Mouse (Mus musculus) gonadal fat pad, adult 2 months (tissue): Measurements from ENCODE around the gene Pou2f3. TPM values are rescaled to one million over a fixed set of nuclear protein-coding genes. Genes with fewer than 3 reads are reported as not detected.
"Not testable (repeated sequence)": the region's sequence is repeated elsewhere in the genome, so short reads cannot be mapped to it uniquely, and the experiment has no call there.

Source experiments
- DNase-seq: peaks from one replicate; pipeline ENCODE4 v3.0.0-alpha.2; 2012; ENCODE audit warnings: low read depth
- polyA plus RNA-seq: library from polyadenylated mRNA; depleted of rRNA; stranded (reverse); fragments of >200 nt; gene quantifications from 2 replicates; pipeline ENCODE4 v1.2.3, GENCODE M21; 2012

The Pou2f3 gene
- polyA plus RNA-seq, 1 experiment, result 0.15 TPM

DNA sequence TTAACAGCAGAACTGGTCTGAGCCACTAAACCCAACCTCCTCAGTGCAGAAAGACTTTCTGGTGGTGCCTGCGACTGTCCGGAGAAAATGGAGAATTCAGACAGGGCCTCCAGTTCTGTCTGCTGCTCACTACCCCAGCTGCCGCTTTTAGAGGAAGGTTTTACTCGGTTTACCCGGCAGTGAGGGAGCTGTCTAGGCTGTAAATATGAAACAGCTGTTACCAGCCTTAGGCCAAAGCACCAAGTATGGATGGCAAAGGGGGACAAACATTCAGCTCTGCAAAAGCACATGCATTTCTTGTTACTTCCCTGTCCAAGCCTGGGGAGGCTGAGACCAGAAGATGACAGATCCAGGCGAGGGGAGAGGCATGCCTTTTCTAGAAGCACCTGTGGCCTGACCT is 43.8 kb downstream of the Pou2f3 start:
- no peak for DNase-seq

DNA sequence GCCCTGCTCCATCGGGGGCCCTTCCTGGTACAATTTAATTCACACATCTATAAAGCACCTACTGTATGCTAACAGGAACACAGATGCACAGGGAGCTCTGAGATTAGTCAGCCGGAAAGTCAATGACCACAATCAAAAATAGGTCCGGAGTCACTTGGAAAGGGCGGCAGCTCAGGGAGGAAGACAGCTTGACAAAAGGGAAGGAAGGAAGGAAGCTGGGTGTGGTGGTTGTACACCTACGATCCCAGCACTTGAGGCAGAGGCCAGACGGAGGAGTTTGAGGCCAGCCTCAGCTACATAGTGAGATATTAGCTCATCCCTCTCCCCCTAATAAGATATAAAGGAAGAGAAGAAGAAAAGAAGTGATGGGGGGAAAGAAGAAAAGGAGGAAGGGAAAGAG is 54.2 kb downstream of the Pou2f3 start:
- no peak for DNase-seq

DNA sequence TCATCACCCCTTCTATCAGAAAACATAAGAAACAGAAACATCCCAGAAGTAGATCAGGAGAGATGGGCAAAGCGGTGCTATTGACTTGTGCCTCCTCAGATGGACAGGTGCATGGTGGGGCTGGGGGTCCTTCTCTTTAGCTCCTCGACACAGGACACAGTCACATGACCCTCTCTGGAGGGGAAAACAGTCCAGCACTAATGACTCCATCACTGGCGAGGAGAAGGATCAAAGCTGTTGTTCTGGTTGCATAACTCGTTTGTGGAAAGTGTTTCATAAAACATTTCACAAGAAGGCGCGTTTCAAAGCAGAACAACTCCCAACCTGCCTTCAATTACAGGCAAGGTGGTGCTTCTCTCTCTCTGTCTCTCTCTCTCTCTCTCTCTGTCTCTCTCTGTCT is 58.4 kb downstream of the Pou2f3 start:
- DNase-seq, result no peak

DNA sequence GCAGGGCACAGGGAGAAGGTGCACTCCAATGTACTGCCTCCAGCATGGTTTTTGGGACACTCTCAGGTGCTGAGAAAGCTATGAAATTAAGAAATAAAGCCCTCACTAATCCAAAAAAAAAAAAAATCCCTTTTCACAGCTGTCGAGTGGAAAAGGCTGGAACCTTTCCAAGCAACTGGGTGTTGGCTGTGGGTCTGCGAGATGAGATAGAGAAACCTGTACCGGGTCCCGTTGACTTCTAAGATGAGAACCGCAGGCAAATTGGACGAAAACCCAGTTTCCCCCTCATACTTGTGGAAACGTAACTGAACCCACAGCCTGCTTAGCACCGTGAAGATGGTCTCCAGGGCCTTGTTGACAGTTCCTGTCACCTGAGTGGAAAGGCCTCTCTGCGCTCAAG is 59.2 kb downstream of the Pou2f3 start:
- DNase-seq, result no peak

DNA sequence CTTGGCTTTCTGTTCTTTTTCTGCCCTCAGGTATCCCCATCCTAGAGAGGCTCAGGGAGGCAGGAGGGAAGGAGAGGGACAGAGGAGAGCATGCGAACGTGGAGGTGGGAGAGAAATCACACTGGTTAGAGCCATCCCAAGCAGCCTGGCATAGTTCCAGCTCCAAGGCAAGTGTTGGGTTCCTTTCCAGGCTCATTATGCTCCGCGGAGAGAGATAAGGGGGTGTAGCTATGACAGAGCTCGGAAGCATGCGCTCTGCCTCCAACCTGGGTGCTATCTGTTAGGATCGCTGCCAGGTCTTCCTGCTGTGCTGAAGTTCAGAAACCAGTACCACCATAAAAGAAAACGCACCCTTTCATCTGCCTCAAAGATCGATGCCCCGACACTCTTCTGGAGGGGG is 60.1 kb downstream of the Pou2f3 start:
- no peak for DNase-seq

DNA sequence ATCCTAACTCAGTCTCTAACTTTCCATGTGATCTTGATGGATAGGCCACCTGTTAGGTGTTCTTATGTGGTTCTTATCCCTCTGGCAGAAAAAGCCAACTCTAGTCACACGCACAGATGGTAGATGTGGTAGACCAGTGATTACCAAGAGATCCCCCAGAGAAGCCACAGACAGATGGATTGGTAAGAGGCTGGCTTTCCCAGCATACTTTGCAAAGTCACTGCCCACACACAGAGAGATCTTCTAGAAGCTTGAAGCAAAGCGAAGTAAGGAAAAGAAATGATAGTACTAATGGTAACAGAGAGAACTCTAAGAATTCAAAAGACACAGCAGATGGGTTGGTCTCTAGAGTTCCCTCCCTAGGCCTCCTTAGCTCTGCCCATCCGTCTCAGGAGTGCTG is 60.7 kb downstream of the Pou2f3 start:
- DNase-seq, result no peak

DNA sequence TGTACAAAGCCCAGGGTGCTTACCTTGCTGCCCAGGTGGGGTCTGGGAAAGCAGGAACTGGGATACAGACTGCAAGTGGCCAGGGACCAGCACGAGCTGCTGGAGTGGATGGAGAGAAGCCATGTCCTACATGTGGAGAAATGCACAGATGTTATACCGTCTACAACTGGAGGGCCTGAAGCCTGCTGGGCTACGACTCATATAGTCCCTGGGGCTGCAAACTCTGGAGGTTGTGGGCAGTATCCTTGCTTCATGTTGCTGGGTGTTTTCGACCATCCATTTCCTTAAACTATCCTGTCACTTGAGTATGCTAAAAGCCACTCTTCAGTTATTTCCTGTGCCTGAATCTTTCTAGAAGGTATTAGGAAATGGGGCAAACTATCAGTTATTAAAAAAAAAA is 65.0 kb downstream of the Pou2f3 start:
- no peak for DNase-seq

DNA sequence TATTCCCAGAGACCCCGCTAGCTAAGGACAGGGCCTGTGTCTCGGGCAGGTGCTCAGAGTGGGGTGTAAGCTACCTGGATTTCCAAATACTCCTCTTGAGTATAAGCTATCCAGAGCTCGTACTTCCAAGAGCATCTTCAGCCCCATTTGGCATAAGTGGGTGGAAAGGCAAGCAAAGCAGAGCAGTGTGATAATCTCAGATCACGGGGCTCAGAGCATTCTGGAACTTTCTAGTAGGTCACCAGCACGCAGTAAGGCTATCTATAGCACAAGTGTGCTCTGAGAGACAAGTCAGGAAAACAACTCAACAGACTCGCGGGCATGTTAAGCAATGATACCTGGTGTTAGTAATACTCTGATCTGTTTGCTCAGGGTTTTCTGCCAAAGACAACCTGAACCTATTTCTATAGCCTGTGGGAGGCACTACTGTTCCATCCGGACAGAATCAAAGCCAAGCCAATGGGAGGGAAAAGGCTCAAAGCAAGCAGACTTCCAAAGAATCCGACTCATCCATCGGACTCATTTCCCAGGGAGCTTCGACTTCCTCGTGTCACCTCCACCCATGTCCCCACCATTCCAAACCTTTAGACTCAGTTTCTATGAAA is 65.9 kb downstream of the Pou2f3 start:
- peak; percentile 85 for DNase-seq

DNA sequence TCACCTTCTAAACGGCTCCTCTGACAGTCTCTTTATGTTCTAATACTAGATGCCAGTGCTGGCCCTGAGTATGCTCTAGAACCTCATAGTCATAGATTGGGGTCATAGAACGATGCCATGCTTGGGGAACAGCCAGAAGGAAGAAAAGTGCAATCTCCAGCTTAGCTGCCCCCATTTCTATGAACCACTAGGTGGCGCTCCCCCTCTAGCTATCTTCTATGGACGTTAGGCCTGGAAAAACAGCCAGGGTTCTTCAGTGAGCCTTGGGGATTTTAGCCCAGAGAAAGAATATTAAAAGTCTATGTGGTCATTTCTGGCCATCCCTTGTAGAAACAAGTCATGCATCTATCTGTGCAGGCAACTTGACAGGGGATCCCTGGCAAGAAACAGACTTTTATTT is 68.3 kb downstream of the Pou2f3 start:
- DNase-seq, result no peak

DNA sequence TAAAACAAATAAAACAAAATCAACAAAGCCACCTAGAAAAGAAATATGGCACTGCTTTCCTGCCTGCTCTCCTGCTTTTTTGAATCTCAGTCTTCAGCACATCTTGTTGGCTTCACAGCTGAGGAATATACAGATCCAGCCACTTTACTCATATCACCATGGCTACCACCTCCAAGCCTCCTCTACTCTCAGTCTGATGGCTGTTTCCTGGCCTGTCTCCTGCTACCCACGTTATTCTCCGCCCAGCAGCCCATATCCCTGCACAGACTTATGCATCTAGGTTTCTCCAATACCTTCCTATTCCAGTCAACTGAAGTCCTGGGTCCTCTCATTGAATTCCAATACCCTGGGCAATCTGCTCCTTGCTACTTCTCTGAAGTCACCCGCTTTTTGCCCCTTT is 76.6 kb downstream of the Pou2f3 start:
- DNase-seq, result no peak

DNA sequence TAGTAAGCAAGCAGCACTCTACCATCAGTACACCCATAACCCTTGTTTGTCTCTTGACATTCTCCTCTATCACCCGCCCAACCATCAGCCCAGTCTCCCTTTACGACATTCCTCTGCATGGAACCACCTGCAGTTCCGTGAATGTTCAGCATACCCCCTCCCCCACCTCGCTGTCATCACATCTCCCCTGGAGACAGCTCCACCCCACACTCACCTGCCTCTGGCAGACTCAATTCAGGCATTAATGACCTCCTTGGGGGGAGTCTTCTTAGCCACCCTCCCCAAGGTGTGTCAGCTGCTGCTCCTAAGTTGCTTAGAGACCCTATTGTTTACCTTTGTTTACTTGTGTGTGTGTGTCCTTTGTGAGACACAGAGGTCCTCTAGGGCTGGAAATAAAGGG is 77.8 kb downstream of the Pou2f3 start:
- no peak for DNase-seq

DNA sequence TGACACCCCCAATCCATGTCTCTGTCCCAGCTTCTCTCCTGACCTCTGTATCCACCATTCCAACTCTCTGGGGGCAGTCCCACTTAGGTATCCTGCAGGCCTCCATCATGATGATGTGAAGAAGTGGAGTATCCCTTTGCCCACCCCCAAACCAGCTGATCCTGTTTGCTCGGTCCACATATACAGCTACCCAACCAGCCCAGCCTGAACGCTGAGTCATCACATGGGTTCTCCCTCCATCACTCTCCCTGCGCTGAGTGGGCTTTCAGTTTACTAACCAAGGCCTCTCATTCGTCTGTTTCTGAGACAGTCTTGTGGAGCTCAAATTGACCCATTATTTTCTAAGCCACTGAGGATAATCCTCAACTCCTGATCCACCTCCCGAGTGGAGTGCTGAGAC is 78.2 kb downstream of the Pou2f3 start:
- no peak for DNase-seq

DNA sequence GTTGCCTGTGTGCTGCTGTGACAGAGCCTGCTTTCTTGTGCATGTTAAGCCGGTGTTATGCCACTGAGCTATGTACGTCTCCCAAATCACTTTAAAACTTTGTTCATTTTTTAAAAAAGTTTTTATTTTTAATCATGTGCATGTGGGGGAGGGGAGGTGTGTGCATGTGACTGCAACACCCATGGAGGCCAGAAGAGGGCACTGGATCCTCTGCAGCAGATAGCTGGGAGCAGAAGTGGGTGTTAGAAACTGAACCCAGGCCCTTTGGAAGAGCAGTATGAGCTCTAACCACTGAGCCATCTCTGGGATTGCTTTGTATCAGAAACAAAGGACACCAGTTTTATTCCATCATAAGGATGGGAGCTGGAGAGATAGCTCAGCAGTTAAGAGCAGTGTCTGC is 79.5 kb downstream of the Pou2f3 start:
- DNase-seq, result no peak

DNA sequence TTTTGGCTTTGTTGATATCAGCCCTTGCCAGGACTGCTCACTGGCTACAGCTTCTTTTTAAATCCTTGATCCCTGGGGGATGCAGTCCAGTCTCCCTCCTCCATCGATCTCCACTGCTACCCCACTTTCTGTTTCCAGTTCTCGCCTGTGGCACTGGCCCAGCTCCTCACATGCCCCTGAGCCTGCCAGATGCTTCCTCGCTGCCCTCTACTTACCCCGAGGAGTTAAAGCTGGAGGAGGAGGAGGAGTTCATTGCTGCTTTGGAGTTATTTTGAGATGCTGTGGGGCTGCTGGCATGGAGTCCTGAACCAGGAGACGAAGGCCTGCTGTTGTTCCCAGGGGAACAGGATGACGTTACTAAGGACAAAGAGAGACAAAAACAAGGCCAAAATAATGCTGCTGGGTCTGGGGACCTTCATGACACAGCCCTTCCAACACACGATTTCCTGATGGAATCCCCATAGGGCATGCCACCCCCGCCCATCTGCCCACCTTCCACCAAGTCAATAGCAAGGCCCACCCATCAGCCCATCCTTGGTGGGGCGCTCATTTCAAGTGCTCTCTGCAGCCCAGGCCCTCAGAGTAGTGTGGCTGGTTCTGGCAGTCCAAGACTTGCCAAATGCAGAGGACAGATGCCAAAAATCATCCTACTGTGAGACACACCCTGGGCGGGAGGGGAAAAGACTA is 82.9 kb downstream of the Pou2f3 start:
- no peak for DNase-seq

DNA sequence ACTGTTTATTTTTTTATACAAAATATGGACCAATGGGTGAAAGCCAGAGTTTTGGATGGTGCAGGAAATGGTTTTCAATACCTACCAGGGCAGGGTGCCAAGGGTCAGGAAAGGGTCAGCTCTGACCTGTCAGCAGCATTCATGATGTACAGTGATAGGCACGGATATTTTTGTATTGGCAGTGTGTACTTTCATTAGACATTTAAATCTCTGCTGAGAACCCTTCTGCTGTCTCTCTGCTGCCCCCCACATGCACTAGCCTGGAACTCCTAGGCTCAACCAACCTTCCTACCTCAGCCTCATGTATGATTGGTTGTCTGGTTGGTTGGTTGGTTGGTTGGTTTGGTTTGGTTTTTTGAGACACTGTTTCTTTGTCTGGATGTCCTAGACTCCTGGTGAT is 87.8 kb downstream of the Pou2f3 start:
- DNase-seq, result no peak

DNA sequence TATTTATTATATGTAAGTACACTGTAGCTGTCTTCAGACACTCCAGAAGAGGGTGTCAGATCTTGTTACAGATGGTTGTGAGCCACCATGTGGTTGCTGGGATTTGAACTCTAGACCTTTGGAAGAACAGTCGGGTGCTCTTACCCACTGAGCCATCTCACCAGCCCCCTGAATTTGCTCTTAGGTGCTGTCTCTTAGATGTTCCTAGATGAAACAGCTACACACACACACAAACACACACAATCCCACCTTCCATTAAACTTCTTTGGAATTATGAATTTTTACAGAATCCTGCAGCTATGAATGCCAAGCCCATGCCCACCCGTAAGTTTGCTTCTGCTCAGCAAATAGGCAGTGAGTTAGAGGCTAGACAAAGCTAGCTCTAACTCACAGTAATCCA is 88.2 kb downstream of the Pou2f3 start:
- not testable (repeated sequence) for DNase-seq

DNA sequence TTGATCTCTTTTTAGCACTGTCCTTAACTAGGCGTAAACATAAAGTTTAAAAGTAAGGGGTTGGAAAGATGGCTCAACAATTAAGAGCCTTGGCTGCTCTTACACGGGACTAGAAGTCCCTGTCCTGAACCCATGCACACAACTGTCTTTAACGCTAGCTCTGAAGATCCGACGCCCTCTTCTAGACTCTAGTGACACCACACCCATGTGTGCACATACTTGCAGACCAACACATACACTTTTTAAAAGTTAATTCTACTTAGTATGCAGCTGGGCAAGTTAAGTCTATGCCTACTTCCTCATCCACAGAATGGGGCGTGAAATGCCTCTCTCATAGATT is 93.2 kb downstream of the Pou2f3 start:
- DNase-seq, result no peak

DNA sequence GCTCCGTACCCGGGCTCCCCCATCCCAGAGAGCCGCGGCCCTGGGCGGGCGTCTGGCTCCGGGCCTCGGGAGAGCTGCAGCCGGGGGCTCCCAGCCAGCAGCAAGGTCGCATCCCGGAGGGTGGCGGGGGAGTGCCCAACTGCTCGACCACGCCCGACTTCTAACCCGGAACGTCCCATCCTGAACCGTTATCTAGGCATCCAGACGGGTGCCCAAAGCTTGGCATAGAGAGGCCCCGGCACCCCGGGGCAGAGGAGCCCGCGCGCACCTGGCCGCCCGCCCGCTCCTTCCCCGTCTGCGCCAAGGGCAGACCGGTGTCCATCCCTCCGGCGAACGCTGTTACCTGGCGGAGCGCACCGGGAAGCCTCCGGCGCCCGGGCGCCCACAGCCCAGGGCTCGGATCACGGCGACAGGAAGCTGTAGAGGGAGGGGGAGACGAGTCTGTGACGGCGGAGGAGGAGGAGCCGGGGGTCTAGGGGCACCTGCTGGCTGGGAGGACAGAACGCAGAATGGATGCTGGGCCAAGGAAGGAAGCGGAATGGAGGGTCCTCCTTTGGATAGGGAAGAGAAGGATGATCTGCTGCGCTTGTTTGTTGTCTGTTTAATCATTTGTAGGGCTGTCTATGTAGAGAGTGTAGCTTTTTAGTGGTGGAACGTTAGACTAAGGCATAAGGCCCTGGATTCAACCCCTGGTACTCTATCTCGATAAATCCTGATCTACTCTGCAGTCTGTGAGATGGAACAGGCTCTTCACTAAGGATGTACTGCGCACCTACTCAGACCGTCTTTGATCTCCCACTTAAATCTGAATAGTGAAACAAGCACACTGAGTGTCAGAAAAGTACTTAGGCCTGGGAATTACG is 93.8 kb downstream of the Pou2f3 start, which contains the start of gene Tmem136:
TSS of gene Tmem136 (minus strand) at position 437 of the 863 bp plus-strand sequence.
- DNase-seq, result no peak

DNA sequence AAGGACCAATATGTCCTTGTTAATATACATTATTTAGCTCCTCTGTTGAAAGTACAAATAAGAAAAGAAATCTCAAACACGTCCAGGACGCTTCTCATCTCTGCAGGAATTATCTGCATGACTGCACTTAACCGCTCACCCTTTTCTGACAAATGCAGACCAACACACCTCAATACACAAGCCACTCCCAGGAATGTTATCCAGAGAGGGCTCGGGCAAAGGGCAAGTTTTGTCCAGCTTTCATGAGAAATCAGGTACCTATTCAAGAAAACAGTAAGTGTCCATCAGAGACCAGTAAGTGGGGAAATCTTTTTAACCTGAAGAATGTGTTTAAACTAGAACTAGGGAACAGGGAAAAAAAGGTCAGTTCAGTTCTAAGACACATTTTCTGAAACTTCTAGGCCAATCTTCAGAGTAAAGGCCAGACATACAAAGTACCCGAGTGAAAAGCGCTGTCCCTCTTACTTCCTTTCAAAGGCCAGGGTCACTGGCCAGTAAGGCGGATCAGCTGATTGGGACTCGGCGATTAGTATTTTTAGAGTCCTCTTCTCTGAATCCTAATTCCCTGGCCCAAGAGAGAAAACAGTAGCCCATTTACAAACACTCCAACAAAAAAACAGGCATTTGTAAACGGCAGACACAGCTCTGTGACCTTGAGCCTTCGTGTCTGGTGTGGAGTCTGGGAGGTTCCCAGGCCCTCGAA is 94.6 kb downstream of the Pou2f3 start:
- no peak for DNase-seq

DNA sequence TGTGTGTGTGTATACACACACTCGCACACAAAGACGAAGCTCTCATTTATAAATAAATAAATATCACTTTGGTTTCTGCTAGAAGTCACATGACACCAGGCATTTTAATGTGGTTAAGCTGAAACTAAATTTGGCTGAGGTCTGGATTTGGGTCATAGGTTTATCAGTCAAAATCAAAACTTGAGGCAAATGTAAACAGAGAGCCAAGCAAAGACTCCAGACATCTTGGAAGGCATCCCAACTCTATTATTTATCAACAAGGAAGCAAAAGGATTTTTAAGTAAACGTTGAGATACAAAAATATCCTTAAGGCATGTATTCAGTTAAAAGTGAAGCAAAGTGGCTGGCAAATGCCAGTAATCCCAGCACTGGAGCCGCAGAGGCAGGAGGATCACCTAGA is 95.3 kb downstream of the Pou2f3 start:
- no peak for DNase-seq

DNA sequence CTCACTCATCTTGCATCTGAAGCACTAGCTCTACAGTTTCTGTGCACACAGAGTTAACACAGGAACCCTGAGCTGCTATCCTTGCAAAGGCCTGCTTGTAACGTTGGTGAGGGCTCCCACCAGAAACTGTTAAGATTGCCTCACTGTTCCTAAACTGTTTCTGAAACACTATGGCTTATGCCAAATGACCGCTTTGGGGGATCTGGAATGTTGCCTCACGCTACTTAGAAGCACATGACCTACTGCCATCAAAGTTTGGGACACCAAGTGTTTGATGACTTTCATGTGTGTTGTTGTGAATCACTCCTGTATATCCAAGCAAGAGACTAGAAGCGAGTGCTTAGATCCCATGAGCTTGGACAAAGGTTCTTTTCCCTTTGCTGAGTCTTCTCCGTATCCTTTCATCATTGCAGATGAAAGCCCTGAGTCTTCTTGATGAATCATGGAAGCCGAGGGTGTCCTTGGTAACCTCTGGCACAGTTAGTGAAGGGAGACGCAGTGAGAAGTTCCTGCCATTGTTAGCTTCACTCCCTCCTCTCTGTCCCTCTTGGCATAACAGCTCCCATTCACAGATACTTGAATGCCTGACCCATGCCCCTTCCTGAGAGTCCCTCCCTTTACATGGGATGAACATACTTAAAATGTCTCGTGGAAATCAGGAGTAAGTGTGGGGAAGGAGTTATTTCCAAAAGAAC is 99.7 kb downstream of the Pou2f3 start:
- no peak for DNase-seq

DNA sequence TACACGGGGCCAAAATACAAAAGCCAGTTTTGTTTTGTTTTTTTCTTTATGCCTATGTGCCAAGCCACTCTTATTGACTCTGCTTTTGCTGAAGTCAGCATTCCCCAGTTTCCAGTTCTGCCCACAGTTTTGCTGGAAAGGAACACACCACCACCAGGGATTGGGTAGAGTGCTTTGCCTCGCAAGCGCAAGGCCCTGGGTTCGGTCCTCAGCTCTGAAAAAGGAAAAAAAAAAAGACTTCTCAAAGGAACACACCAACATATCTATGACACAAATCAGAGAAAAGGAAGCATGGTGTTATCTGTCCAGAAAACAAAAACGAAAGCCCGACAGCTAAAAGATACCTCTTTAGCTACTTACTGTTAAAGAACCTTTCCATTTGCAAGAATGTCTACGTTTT is 101.0 kb downstream of the Pou2f3 start:
- DNase-seq, result no peak
